Comparison of ENCODE assay signal across 1 mouse cellular context in the genomic region with DNA sequence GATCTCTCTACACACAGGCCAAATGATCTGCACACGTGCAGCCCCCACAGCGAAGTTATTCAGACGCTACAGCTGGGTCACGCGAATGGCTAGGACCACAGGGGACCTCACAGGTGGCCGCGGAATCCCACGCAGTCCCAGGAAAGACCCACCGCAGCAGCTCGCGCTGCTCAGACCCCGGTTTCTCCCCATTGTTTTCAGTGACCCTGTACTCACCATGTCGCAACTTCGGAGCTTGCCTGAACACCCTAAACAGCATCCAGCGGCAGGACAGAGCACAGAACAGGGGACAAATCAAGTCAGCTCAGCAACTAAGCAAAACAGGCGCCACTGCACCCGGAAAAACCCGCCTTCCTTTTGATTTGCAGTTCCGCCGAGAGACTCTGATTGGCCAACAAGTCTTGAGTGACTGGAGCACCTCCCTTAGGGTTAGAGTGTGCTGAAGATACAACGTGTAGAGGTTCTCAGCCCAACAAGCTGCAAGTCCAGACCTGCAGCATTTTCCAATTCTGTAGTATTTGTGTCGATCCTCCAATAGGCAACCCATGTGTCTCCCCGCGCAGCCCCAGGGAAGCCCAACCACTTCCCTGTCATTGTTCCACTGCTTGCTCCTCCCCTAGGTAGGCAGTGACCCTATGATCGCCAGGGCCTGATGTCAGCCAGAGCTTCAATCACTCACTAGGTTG.
TF ChIP-seq lines count a peak whose summit lies in the region.

No protein-coding gene starts in this region.

TF ChIP-seq in CH12.LX, 34 proteins besides CTCF, POLR2A, EP300 and RAD21 (continued from another document):
- peak; percentile 46; the same call in 1 of the 2 replicates for TF ChIP-seq MAX (IDR thresholded peaks at IDR 0.05; ENCODE audit: low read length)
- TF ChIP-seq MYC (IDR thresholded peaks at IDR 0.05; ENCODE audit: low read depth, low read length) = peak; percentile 63; the same call in 1 of the 2 replicates
- peak; percentile 81 for TF ChIP-seq BHLHE40 (IDR thresholded peaks at IDR 0.05; ENCODE audit: low read depth, low read length)
